In genomic region chr6:29507447-29508309, GRCm38 (mm10) we compare ENCODE assay signal across 8 mouse cellular contexts. TPM values are rescaled to one million over a fixed set of nuclear protein-coding genes. Genes with fewer than 3 reads are reported as not detected.
DNase-seq lines count a peak whose midpoint lies in the region; ATAC-seq lines count a peak whose summit lies in the region.

TSS of gene Kcp (minus strand) at chr6:29507952.

- peak within 1 kb of the TSS; percentile 66 for H3K4me2 ChIP-seq in embryonic facial prominence, embryonic 14.5 days (ENCODE audit: low read depth, low read length)
- peak within 1 kb of the TSS; percentile 68 for H3K4me2 ChIP-seq in intestine, embryonic 14.5 days (ENCODE audit: low read length)
- H3K4me2 ChIP-seq in liver, embryonic 15.5 days = peak within 1 kb of the TSS; percentile 63
- peak within 1 kb of the TSS; percentile 70 for H3K4me2 ChIP-seq in stomach, embryonic 16.5 days (ENCODE audit: low read depth, low read length)

- intact Hi-C loops in left cerebral cortex, postnatal 14 days (cut with DNase I) = no loop called here

- under 1% methylated on average over 36 of the region's 47 CpGs for WGBS in embryonic facial prominence, embryonic 14.5 days
- 1% methylated on average over 47 of the region's 47 CpGs for whole genome bisulfite sequencing in intestine, embryonic 14.5 days
- WGBS in liver, embryonic 15.5 days (ENCODE audit: insufficient replicate concordance) = under 1% methylated on average over 47 of the region's 47 CpGs
- under 1% methylated on average over 46 of the region's 47 CpGs for WGBS in stomach, embryonic 16.5 days

- H3K27ac ChIP-seq in embryonic facial prominence, embryonic 14.5 days (replicated peaks; ENCODE audit: low read depth, low read length) = 0 out of 2 replicates have a peak within 1 kb of the TSS, but pooled peaks have one; percentile 17
- H3K27ac ChIP-seq in intestine, embryonic 14.5 days (ENCODE audit: low read depth) = peak within 1 kb of the TSS; percentile 60
- no peak within 1 kb of the TSS for H3K27ac ChIP-seq in liver, embryonic 15.5 days (replicated peaks)
- 0 out of 2 replicates have a peak within 1 kb of the TSS, but pooled peaks have one; percentile 37 for H3K27ac ChIP-seq in stomach, embryonic 16.5 days (ENCODE audit: low read length)

- H3K4me3 ChIP-seq in embryonic facial prominence, embryonic 14.5 days (ENCODE audit: low read depth, low read length) = peak within 1 kb of the TSS; percentile 61
- peak within 1 kb of the TSS; percentile 57 for H3K4me3 ChIP-seq in intestine, embryonic 14.5 days (ENCODE audit: low read depth, low read length)
- H3K4me3 ChIP-seq in liver, embryonic 15.5 days (replicated peaks) = peak within 1 kb of the TSS; percentile 45
- peak within 1 kb of the TSS; percentile 66 for H3K4me3 ChIP-seq in stomach, embryonic 16.5 days (replicated peaks; ENCODE audit: low read length)

- H3K9me3 ChIP-seq in embryonic facial prominence, embryonic 14.5 days (ENCODE audit: control insufficient read depth, low read length) = no peaks in the 10 kb centered on the region
- H3K9me3 ChIP-seq in intestine, embryonic 14.5 days (ENCODE audit: control insufficient read depth, low read length) = no peaks in the 10 kb centered on the region
- no peaks in the 10 kb centered on the region for H3K9me3 ChIP-seq in liver, embryonic 15.5 days (replicated peaks)
- H3K9me3 ChIP-seq in stomach, embryonic 16.5 days (replicated peaks; ENCODE audit: control insufficient read depth, low read length) = no peaks in the 10 kb centered on the region

- H3K9ac ChIP-seq in embryonic facial prominence, embryonic 14.5 days (ENCODE audit: low read depth, low read length) = peak within 1 kb of the TSS; percentile 70
- peak within 1 kb of the TSS; percentile 58 for H3K9ac ChIP-seq in intestine, embryonic 14.5 days (ENCODE audit: low read length)
- H3K9ac ChIP-seq in liver, embryonic 15.5 days = no peak within 1 kb of the TSS
- peak within 1 kb of the TSS; percentile 74 for H3K9ac ChIP-seq in stomach, embryonic 16.5 days (ENCODE audit: low read length)

- no peaks in the 10 kb centered on the region; the same call in 1 of the 2 replicates for H3K36me3 ChIP-seq in embryonic facial prominence, embryonic 14.5 days (ENCODE audit: control insufficient read depth, insufficient read depth, low read length)
- H3K36me3 ChIP-seq in intestine, embryonic 14.5 days (ENCODE audit: control insufficient read depth, insufficient read depth, low read length) = peaks cover 13% of the 10 kb centered on the region
- H3K36me3 ChIP-seq in liver, embryonic 15.5 days (replicated peaks) = no peaks in the 10 kb centered on the region
- H3K36me3 ChIP-seq in stomach, embryonic 16.5 days (ENCODE audit: control insufficient read depth, insufficient read depth, low read length) = no peaks in the 10 kb centered on the region

- H3K27me3 ChIP-seq in embryonic facial prominence, embryonic 14.5 days (replicated peaks; ENCODE audit: control insufficient read depth, insufficient read depth, low read length) = no peaks in the 10 kb centered on the region
- H3K27me3 ChIP-seq in intestine, embryonic 14.5 days (replicated peaks; ENCODE audit: control insufficient read depth, insufficient read depth, low read length) = no peaks in the 10 kb centered on the region
- H3K27me3 ChIP-seq in liver, embryonic 15.5 days = peaks cover 53% of the 10 kb centered on the region
- no peaks in the 10 kb centered on the region for H3K27me3 ChIP-seq in stomach, embryonic 16.5 days (ENCODE audit: control insufficient read depth, insufficient read depth, low read length)

- H3K4me1 ChIP-seq in embryonic facial prominence, embryonic 14.5 days (ENCODE audit: control insufficient read depth, insufficient read depth, low read length) = peaks cover 15% of the 10 kb centered on the region; the same call in 1 of the 2 replicates
- peaks cover 18% of the 10 kb centered on the region for H3K4me1 ChIP-seq in intestine, embryonic 14.5 days (replicated peaks; ENCODE audit: control insufficient read depth, insufficient read depth, low read length)
- peaks cover 11% of the 10 kb centered on the region for H3K4me1 ChIP-seq in liver, embryonic 15.5 days (replicated peaks)
- H3K4me1 ChIP-seq in stomach, embryonic 16.5 days (ENCODE audit: control insufficient read depth, insufficient read depth, low read length) = peaks cover 18% of the 10 kb centered on the region

- peak; percentile 71 for ATAC-seq in embryonic facial prominence, embryonic 14.5 days (ENCODE audit: low read depth)
- peak; percentile 70 for ATAC-seq in intestine, embryonic 14.5 days (replicated peaks; ENCODE audit: low FRiP score, low TSS enrichment, low read depth)
- ATAC-seq in liver, embryonic 15.5 days (ENCODE audit: insufficient read depth) = 0 out of 2 replicates have a peak, but pooled peaks have one; percentile 18
- ATAC-seq in stomach, embryonic 16.5 days (ENCODE audit: insufficient read depth, low FRiP score) = peak; percentile 61

- DNase-seq in ovary, postnatal 36 days (ENCODE audit: low spot score) = peak; percentile 36
- no peak for DNase-seq in ovary, adult 18-20 months (ENCODE audit: low spot score)
- DNase-seq in embryonic facial prominence, embryonic 14.5 days (ENCODE audit: low spot score) = peak; percentile 61
- DNase-seq in intestine, embryonic 14.5 days (ENCODE audit: low spot score) = peak; percentile 80
- no peak for DNase-seq in left cerebral cortex, postnatal 14 days (ENCODE audit: low spot score in 2 of 2)
- DNase-seq in urinary bladder, adult 18-20 months (ENCODE audit: low spot score in 2 of 2) = no peak

RNA-seq across cellular contexts. Expression of gene Kcp, which starts in this region (rescaled TPM):
- polyA plus RNA-seq in embryonic facial prominence, embryonic 14.5 days (2014; fragmentation: Nextera tagmentation; extraction: Ambion mirVana) = 18.5 and 23.7 TPM in 2 replicates
- polyA plus RNA-seq in intestine, embryonic 14.5 days (2014; fragmentation: Nextera tagmentation; extraction: Ambion mirVana) = 25.2 and 28.6 TPM in 2 replicates
- polyA plus RNA-seq in liver, embryonic 15.5 days (2015; fragmentation: Nextera tagmentation; extraction: Ambion mirVana) = 1.6 and 2.9 TPM in 2 replicates
- 16.9 TPM in 2 replicates for polyA plus RNA-seq in stomach, embryonic 16.5 days (2015; fragmentation: Nextera tagmentation; extraction: Ambion mirVana)
- 1 to 10 TPM; 5.9 to 7.6 TPM for total RNA-seq in left cerebral cortex, postnatal 14 days (2021)

Comparison
In these comparisons a context has a peak if more than half of its experiments do, and no peak if none do; other contexts are left out.
1. DNase-seq: peak in ovary, postnatal 36 days (single experiment), embryonic facial prominence, embryonic 14.5 days (single experiment) and intestine, embryonic 14.5 days (single experiment); none in ovary, adult 18-20 months (single experiment), left cerebral cortex, postnatal 14 days (0 of 2) and urinary bladder, adult 18-20 months (0 of 2).
2. ATAC-seq: peak in every context shown above with its lines; median percentile 71 in embryonic facial prominence, embryonic 14.5 days; 70 in intestine, embryonic 14.5 days; 61 in stomach, embryonic 16.5 days; 18 in liver, embryonic 15.5 days.
3. Peak in every context shown above with its lines, with median percentiles within 50 percentile points of each other: H3K4me2 ChIP-seq and H3K4me3 ChIP-seq.